Mouse (Mus musculus) kidney, postnatal 0 days (tissue): ENCODE measurements at regions not wholly inside any gene's neighbourhood (a gene's known extent, or its start where the extent isn't known, plus 50 kb on each side); places are given as distances from the start of the nearest gene placed in this dataset.
A peak's percentile ranks its signal among the peaks of the same experiment; 100 is the strongest.

Experiments used
- ATAC-seq: fragments of 200-750 bp; cut with Nextera tagmentation; replicated peaks from 2 replicates; pipeline ENCODE4 v1.8.0; 2017; ENCODE audit warnings: low read depth, moderate number of reproducible peaks, moderate TSS enrichment, moderate library complexity; ENCODE audit not compliant: low FRiP score
- DNase-seq: peaks from one replicate; pipeline ENCODE4 v3.0.0-alpha.2; 2016; ENCODE audit warnings: low spot score
- H3K27ac ChIP-seq: fragments of 300-500 bp; sonication (generic); 2 replicates; pipeline ENCODE4 v1.5.1; 2014; ENCODE audit warnings: mild to moderate bottlenecking
- H3K27me3 ChIP-seq: fragments of 300-500 bp; sonication (generic); 2 replicates; pipeline ENCODE4 v1.6.1; 2014; ENCODE audit warnings: low read length, mixed read lengths; ENCODE audit not compliant: insufficient read depth
- H3K36me3 ChIP-seq: fragments of 300-500 bp; sonication (generic); 2 replicates; pipeline ENCODE4 v1.6.1; 2014; ENCODE audit warnings: low read length, mixed read lengths; ENCODE audit not compliant: insufficient read depth
- H3K4me1 ChIP-seq: fragments of 300-500 bp; sonication (generic); replicated peaks from 2 replicates; pipeline ENCODE4 v1.6.1; 2014; ENCODE audit warnings: antibody characterized with exemption, low read length, mixed read lengths; ENCODE audit not compliant: insufficient read depth
- H3K4me2 ChIP-seq: fragments of 300-500 bp; sonication (generic); 2 replicates; pipeline ENCODE4 v1.6.1; 2014; ENCODE audit warnings: mild to moderate bottlenecking, low read length, moderate library complexity, mixed read lengths
- H3K4me3 ChIP-seq: fragments of 300-500 bp; sonication (generic); replicated peaks from 2 replicates; pipeline ENCODE4 v1.5.1; 2014; ENCODE audit warnings: low read depth, low read length
- H3K9ac ChIP-seq: fragments of 300-500 bp; sonication (generic); 2 replicates; pipeline ENCODE4 v1.6.1; 2014; ENCODE audit warnings: low read depth, low read length
- H3K9me3 ChIP-seq: fragments of 300-500 bp; sonication (generic); replicated peaks from 2 replicates; pipeline ENCODE4 v1.6.1; 2016; ENCODE audit warnings: low read length, inconsistent platforms, mixed read lengths
- CTCF ChIP-seq: IDR thresholded peaks from 2 replicates; pipeline ENCODE4 v1.5.1; 2016; ENCODE audit warnings: antibody characterized with exemption, low read depth, mild to moderate bottlenecking, moderate library complexity
- WGBS: fragments of 180-500 bp; shearing (Covaris S2); extraction: QIAGEN DNeasy Blood & Tissue Kit; methylation state at CpG from one replicate; pipeline ENCODE4 v1.1.7; 2014; 5-methylcytosine and 5-hydroxymethylcytosine counted together

DNA sequence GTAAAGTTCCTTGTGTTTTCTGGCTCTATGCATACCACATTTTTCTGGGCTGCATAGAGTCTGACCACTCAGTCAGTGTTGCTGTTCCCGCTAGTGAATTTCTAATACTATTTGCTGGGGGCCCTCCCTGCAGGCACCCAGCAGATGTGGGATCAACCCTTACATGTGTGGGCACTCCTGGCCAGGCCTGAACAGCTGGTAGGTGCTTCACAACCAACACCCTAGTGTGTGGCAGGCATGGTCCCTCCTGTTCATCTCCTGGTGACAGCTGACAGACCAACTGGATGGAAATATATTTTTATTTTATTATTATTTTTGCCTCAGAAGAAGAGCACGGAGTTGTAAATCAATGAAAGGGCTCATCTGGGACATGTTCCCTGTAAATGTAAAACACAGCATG lies 154.4 kb upstream of the Sulf2 start:
- no peak overlapping the region for H3K4me2 ChIP-seq
- H3K4me1 ChIP-seq = no peaks in the 10 kb centered on the region
- no peaks in the 10 kb centered on the region for H3K36me3 ChIP-seq
- no peak for DNase-seq
- no peak overlapping the region for H3K27ac ChIP-seq
- H3K27me3 ChIP-seq = no peaks in the 10 kb centered on the region
- no peak overlapping the region for H3K9ac ChIP-seq
- ATAC-seq = no peak
- no peak for TF ChIP-seq CTCF
- WGBS = 90% methylated on average over 2 of the region's 2 CpGs
- no peaks in the 10 kb centered on the region for H3K9me3 ChIP-seq
- H3K4me3 ChIP-seq = no peak overlapping the region

DNA sequence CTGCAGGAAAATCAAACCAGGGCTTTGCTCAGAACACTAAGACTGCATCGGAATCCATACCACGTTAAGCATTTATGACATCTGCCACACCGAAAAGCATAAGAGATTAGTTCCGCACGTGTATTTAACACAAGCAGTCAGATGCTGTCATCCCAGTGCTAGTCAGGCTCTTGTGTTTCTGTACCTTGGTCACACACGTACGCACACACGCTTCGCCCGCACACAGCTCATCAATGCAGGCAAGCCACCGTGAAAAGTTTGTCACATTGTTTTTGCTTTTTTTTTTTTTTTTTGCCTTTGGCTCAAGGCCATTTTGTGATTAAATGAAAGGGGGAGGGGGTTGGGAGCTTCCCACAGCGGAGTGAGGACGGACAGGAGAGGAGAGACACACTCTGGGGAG lies 152.1 kb upstream of the Sulf2 start:
- no peak for DNase-seq

GRCm38 (mm10) chr2:166305044-166306002 lies 149.9 kb upstream of the Sulf2 start:
- no peak for ATAC-seq
- DNase-seq = no peak
- Histone ChIP-seq H3K27me3 (no peaks in the 10 kb centered on the region), H3K9ac (no peak overlapping the region), H3K4me3 (no peak overlapping the region), H3K9me3 (no peaks in the 10 kb centered on the region), H3K4me1 (no peaks in the 10 kb centered on the region), H3K36me3 (no peaks in the 10 kb centered on the region), H3K27ac (no peak overlapping the region), H3K4me2 (no peak overlapping the region)
- TF ChIP-seq CTCF = no peak
- WGBS = 70% methylated on average over 30 of the region's 30 CpGs

More for the DNA sequence above, 152.1 kb upstream of the Sulf2 start:
- Histone ChIP-seq H3K4me1 (no peaks in the 10 kb centered on the region), H3K4me3 (no peak overlapping the region), H3K27me3 (no peaks in the 10 kb centered on the region), H3K9ac (no peak overlapping the region), H3K36me3 (no peaks in the 10 kb centered on the region), H3K27ac (no peak overlapping the region), H3K4me2 (no peak overlapping the region), H3K9me3 (no peaks in the 10 kb centered on the region)
- ATAC-seq = no peak
- WGBS = 58% methylated on average over 13 of the region's 13 CpGs
- TF ChIP-seq CTCF = no peak

- Histone ChIP-seq H3K9me3 (no peaks in the 10 kb centered on the region), H3K4me2 (no peak overlapping the region), H3K4me3 (no peak overlapping the region), H3K9ac (no peak overlapping the region), H3K4me1 (no peaks in the 10 kb centered on the region), H3K27ac (no peak overlapping the region), H3K27me3 (no peaks in the 10 kb centered on the region), H3K36me3 (no peaks in the 10 kb centered on the region)
- no peak for TF ChIP-seq CTCF
- no peak for ATAC-seq
- WGBS = 79% methylated on average over 2 of the region's 2 CpGs
- no peak for DNase-seq
These were observed 148.4 kb upstream of the Sulf2 start for GRCm38 (mm10) chr2:166303854-166304253.

DNA sequence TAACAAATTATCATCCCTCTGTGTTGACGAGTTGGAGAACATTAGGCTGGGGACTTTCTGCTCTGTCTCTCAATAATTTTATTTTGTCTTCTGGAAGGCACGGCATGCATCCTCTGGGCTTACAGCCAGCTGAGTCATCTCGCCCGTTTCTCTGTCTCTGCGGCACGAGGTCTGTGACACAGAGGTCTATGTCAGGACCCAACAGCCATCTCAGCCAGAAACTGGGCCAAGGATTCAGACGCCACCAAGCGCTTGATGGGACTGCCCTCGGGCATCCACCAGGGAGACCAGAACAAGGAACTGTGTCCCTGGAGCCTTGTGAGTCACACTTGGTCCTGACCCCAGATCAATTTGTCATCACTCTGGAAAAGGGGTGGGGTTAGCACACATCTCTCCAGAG lies 145.7 kb upstream of the Sulf2 start:
- Histone ChIP-seq H3K27me3 (no peaks in the 10 kb centered on the region), H3K4me2 (no peak overlapping the region), H3K9me3 (no peaks in the 10 kb centered on the region), H3K27ac (no peak overlapping the region), H3K36me3 (no peaks in the 10 kb centered on the region), H3K4me1 (no peaks in the 10 kb centered on the region), H3K4me3 (no peak overlapping the region), H3K9ac (no peak overlapping the region)
- WGBS = 56% methylated on average over 9 of the region's 9 CpGs
- DNase-seq (peak; percentile 52), ATAC-seq (no peak)
- no peak for TF ChIP-seq CTCF

DNA sequence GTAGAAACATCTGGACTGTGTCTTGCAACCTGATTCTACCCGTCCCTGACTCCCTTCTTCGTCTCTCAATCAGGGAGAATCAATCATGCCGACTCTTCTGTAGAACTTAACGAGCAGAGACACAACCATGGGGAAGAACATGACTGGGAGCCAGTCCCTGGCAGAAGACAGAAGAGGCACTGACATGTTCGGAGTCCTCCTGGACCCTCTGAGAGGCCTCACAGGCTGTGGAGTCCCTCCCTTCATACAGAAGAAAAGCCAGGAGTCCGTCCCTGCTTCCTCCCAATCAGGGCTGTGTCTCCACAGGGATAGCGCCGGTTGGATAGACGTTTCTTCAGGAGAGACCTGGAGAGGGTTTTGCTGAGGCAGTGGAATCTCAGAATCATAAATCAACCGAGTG lies 139.2 kb upstream of the Sulf2 start:
- WGBS = 18% methylated on average over 10 of the region's 10 CpGs
- no peak overlapping the region for H3K4me3 ChIP-seq
- peaks cover 21% of the 10 kb centered on the region for H3K4me1 ChIP-seq
- H3K4me2 ChIP-seq = 0 out of 2 replicates have a peak overlapping the region, but pooled peaks have one; percentile 7
- no peaks in the 10 kb centered on the region for H3K9me3 ChIP-seq
- ATAC-seq (no peak), DNase-seq (peak; percentile 85)
- no peaks in the 10 kb centered on the region for H3K36me3 ChIP-seq
- H3K27me3 ChIP-seq = no peaks in the 10 kb centered on the region
- H3K27ac ChIP-seq = no peak overlapping the region
- no peak for TF ChIP-seq CTCF
- H3K9ac ChIP-seq = no peak overlapping the region

GRCm38 (mm10) chr2:166292987-166293386 lies 137.5 kb upstream of the Sulf2 start:
- H3K4me1 ChIP-seq = peaks cover 23% of the 10 kb centered on the region
- no peak for TF ChIP-seq CTCF
- no peaks in the 10 kb centered on the region for H3K9me3 ChIP-seq
- H3K9ac ChIP-seq = no peak overlapping the region
- WGBS = 77% methylated on average over 6 of the region's 6 CpGs
- H3K4me2 ChIP-seq = no peak overlapping the region
- no peaks in the 10 kb centered on the region for H3K36me3 ChIP-seq
- DNase-seq = no peak
- no peak overlapping the region for H3K4me3 ChIP-seq
- H3K27ac ChIP-seq = no peak overlapping the region
- H3K27me3 ChIP-seq = no peaks in the 10 kb centered on the region
- no peak for ATAC-seq
